Mouse (Mus musculus) Patski (cell line): ENCODE measurements around the gene Ptgdr2. TPM values are rescaled to one million over a fixed set of nuclear protein-coding genes. Genes with fewer than 3 reads are reported as not detected.

ENCODE experiments used
- ATAC-seq: fragments of 100-300 bp; one replicate; pipeline ENCODE4 v1.8.0; 2021
- CTCF ChIA-PET: fragments of 350-600 bp; sonication (Branson Sonifier 250); formaldehyde crosslinking; loops from one replicate; lab custom pipeline; 2022; ENCODE audit warnings: inconsistent platforms; lab: Charles Lee
- POLR2A ChIA-PET: fragments of 350-600 bp; sonication (Branson Sonifier 250); formaldehyde crosslinking; loops from one replicate; lab custom pipeline; 2022; ENCODE audit warnings: antibody characterized with exemption, inconsistent platforms; lab: Charles Lee
- DNase-seq: peaks from one replicate; pipeline ENCODE4 v3.0.0-alpha.2; 2011; ENCODE audit warnings: low read depth, low spot score
- H3K27me3 ChIP-seq: fragments of 371-371 bp; one replicate; pipeline ENCODE4 v1.5.1; 2021
- CTCF ChIP-seq: fragments of 100-300 bp; IDR thresholded peaks from one replicate; pipeline ENCODE4 v1.5.1; 2021
- in situ Hi-C: fragments of 300-500 bp; cut with MboI; formaldehyde crosslinking; loops from 3 replicates; pipeline ENCODE4 v1.11.1; 2018; ENCODE audit warnings: low pct_unique_long_range_greater_than_20kb, mixed read lengths
- polyA plus RNA-seq: library from polyadenylated mRNA; unstranded; gene quantifications from one replicate; pipeline ENCODE4 v1.2.3, GENCODE M21; 2021

Gene Ptgdr2
- polyA plus RNA-seq, 1 experiment from 2014 or later = 0.21 TPM

- ATAC-seq = no peak
- TF ChIP-seq CTCF = no peak
- no peak for DNase-seq
- in situ Hi-C loops = no loop called here
- POLR2A ChIA-PET = interaction anchor here (1.1 to 1.7 kb wide), 3 partner anchors 12 to 52 kb away, joined by 3 to 7 read pairs (median 4); partner anchors contain the start of gene Prpf19
- no peaks in the 10 kb centered on the region for H3K27me3 ChIP-seq
- CTCF ChIA-PET = interaction anchor here (1.2 to 1.8 kb wide), 2 partner anchors 10 to 33 kb away, joined by 5 read pairs; partner anchors contain the start of gene Ptgdr2
These were observed 10.3 kb downstream of the Ptgdr2 start for GRCm38 (mm10) chr19:10947219-10947618.

- CTCF ChIA-PET = interaction anchor here (1.2 to 1.5 kb wide), 2 partner anchors 29 to 34 kb away, joined by 3 to 5 read pairs; no protein-coding TSS in a partner anchor
- DNase-seq = no peak
- no peak for TF ChIP-seq CTCF
- in situ Hi-C loops = no loop called here
- H3K27me3 ChIP-seq = no peaks in the 10 kb centered on the region
- peak; percentile 2 for ATAC-seq
- POLR2A ChIA-PET = interaction anchor here (1.0 to 1.4 kb wide), 3 partner anchors 24 to 54 kb away, joined by 3 to 7 read pairs (median 3); partner anchors contain the start of gene Prpf19
These were observed 11.5 kb downstream of the Ptgdr2 start for GRCm38 (mm10) chr19:10948416-10948815.

- peak; percentile 72 for ATAC-seq
- no peak for TF ChIP-seq CTCF
- CTCF ChIA-PET = interaction anchor here (0.6 to 1.5 kb wide), 5 partner anchors 10 to 52 kb away, joined by 3 to 5 read pairs (median 3); partner anchors contain the start of gene Ptgdr2
- no peaks in the 10 kb centered on the region for H3K27me3 ChIP-seq
- peak; percentile 92 for DNase-seq
- POLR2A ChIA-PET = interaction anchor here (0.7 to 1.2 kb wide), 2 partner anchors 40 to 43 kb away, joined by 3 read pairs; no protein-coding TSS in a partner anchor
- in situ Hi-C loops = no loop called here
These were observed 12.2 kb downstream of the Ptgdr2 start, which contains the start of gene Ccdc86 for GRCm38 (mm10) chr19:10949112-10949511. TSS of gene Ccdc86 (minus strand) at chr19:10949266.

DNA sequence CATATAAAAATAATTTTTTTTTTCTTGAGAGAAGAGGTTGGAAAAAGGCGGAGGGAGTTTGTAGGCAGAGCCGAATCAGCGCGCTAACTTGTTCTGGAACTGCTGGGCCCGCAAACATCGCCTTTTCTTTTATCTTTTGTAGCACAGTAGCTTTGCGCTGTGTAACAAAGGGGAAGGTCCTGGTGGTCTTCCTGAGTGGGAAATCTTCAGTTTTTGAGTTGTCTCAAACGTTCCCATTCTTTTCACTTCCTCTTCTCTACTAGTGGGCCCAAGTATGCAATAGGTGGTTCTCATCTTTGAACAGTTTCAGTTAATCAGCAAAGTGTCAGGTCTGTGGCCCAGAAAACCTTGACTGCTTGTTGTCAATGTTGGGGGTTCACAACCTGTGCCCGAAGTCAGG, 12.6 kb downstream of the Ptgdr2 start:
- ATAC-seq = no peak
- POLR2A ChIA-PET = interaction anchor here (0.7 to 1.9 kb wide), 3 partner anchors 43 to 267 kb away, joined by 3 to 4 read pairs (median 3); no protein-coding TSS in a partner anchor
- in situ Hi-C loops = no loop called here
- CTCF ChIA-PET = interaction anchor here (0.6 to 1.9 kb wide), 5 partner anchors 9 to 42 kb away, joined by 3 to 9 read pairs (median 3); partner anchors contain the start of gene Ptgdr2
- TF ChIP-seq CTCF = no peak
- no peaks in the 10 kb centered on the region for H3K27me3 ChIP-seq
- DNase-seq = no peak

DNA sequence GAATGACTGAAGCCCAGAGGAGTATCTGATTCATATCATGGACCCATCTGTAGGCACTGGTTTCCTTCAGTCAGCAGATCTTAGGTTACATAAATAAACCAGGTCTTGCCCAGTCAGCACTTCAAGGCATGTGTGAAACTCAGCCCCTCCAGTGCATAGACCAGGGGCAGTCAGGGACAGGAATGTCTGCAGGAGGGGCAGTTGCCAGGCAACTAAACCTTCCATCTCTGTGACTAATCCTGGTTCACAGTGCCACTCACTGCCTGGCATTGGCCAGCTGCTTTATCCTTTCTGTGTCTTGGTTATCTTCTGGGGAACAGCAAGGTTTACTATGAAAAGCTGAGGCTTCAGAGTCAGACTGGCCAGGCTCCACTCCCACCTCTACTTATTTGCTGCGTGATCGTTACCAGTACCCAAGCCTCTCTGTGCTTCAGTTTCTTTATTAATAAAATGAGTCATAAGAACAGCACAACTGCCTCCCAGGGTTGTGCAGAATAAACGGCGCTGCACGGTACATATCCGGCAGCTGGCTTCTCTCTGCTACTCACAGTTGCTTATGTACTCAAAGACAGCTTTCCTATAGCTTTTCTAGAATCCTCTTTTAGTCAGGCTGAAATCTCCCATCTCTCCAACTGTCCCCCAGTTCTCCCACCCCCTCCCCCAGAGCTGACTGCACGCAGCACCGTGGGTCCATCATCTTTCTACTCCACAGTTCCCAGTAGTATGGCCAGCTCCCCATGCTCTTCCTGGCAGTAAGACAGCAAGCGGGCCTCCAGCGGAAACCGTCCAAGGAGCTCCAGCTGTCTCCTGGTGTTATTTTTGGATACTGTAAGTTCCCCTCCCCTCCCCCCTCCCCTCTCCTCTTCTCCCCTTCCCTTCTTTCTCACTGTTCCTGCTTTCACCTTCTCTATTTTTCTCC, 15.3 kb downstream of the Ptgdr2 start:
- ATAC-seq (peak; percentile 92), DNase-seq (peak; percentile 48)
- H3K27me3 ChIP-seq = peaks cover 7% of the 10 kb centered on the region
- CTCF ChIA-PET = interaction anchor here (0.9 to 2.7 kb wide), 7 partner anchors 7 to 243 kb away, joined by 3 to 24 read pairs (median 3); no protein-coding TSS in a partner anchor
- TF ChIP-seq CTCF = no peak
- in situ Hi-C loops = no loop called here
- POLR2A ChIA-PET = interaction anchor here (0.6 kb wide), 1 partner anchor 46 kb away, joined by 4 read pairs; no protein-coding TSS in a partner anchor

DNA sequence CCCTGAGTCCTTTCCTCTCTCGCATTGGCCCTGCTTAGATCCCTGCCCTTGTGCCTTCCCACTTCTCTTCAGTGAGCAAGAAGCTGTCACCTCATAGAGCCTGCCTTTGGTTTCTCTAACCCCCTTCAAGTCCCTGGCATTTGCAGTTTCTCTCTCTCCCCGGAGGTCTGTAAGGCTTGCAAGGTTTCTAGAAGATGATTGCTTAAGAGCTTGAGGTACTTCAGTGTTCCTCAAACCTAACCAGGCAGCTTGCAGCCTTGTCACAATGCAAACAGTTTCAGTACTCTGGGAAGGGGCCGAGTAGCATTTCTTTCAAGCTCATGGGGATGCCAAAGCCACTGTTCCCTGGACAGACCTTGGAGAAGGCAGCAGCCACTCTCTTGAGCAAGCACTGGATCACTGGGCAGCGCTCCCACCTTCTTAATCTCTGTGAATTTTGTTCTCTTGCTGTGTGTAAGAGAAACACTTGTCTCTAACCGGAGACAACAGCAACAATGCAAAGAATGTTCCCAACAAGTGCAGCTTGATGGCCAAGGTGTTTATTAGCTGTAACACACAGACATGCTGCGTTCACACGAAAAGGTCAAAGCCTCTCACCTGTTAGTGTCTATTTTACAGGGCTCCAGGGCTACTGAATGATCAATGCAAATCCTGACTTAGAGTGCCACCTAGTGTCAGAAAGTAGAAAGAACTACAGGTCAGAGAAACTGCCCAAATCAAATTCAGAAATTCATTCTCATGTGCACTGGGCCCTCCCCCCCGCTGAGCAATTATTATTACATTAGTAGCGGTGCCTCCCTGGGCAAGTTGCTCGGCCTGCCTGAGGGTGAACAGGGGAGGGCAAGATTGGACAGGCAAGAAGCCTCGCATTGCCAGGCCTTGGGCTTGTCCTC, 22.4 kb downstream of the Ptgdr2 start:
- ChIA-PET POLR2A (interaction anchor here (0.6 to 1.1 kb wide), 2 partner anchors 48 to 51 kb away, joined by 3 read pairs; no protein-coding TSS in a partner anchor), CTCF (interaction anchor here (0.8 to 5.1 kb wide), 12 partner anchors 8 to 249 kb away, joined by 3 to 75 read pairs (median 3); partner anchors contain the start of genes Ccdc86 and Ms4a10)
- in situ Hi-C loops = loop anchor here (5.0 kb wide), 2 partner anchors 47 to 242 kb away; no protein-coding TSS in a partner anchor
- TF ChIP-seq CTCF = peak; percentile 89
- DNase-seq = no peak
- peaks cover 25% of the 10 kb centered on the region for H3K27me3 ChIP-seq
- ATAC-seq = peak; percentile 76

DNA sequence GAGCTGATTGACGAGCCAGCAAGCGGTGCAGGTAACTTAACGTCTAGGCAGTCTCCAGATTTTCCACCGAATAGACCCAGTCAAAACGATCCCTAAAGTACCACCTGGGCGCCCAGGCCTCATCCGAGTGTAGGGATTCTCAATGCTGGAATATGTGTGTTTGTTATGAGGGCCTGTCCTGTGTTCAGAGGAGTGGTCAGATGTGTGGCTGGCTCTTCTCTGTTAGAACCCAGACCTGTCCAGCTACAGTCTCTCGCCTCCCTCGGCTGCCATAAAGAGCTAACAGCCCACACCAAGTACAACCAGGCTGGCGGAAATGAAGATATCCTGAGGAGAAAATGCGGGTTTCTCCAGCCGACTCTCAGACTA, 23.0 kb downstream of the Ptgdr2 start:
- DNase-seq (no peak), ATAC-seq (no peak)
- H3K27me3 ChIP-seq = peaks cover 30% of the 10 kb centered on the region
- TF ChIP-seq CTCF = no peak
- in situ Hi-C loops = loop anchor here (5.0 kb wide), 3 partner anchors 48 to 293 kb away; no protein-coding TSS in a partner anchor
- CTCF ChIA-PET = interaction anchor here (0.9 to 5.1 kb wide), 4 partner anchors 9 to 83 kb away, joined by 3 to 75 read pairs (median 4); no protein-coding TSS in a partner anchor
- POLR2A ChIA-PET = no interaction called here

- CTCF ChIA-PET = interaction anchor here (0.7 to 1.4 kb wide), 5 partner anchors 10 to 58 kb away, joined by 3 to 5 read pairs (median 3); no protein-coding TSS in a partner anchor
- POLR2A ChIA-PET = no interaction called here
- no peak for ATAC-seq
- no peak for DNase-seq
- no peak for TF ChIP-seq CTCF
- in situ Hi-C loops = no loop called here
- peaks cover 56% of the 10 kb centered on the region for H3K27me3 ChIP-seq
These were observed 28.8 kb downstream of the Ptgdr2 start for GRCm38 (mm10) chr19:10965721-10966120.

DNA sequence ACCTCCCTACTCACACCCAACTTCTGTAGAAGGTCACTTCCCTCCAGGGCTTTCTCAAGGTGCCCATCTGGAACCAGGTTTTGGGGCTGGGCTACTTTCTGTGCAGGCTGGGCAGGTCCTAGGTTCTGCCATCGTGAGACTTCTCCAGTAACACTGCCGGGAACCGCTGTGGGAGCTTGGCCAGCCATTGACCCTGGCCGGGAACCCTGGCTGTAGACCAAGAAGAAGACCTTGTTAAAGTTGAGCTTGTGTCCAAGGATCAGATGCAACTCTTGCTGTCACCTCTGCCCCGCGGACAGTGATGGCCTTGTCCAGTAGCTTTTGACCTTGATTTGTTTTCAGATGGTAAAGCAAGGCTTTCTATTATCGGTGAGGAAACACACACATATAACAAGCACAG, 31.6 kb downstream of the Ptgdr2 start:
- DNase-seq = no peak
- no peak for ATAC-seq
- H3K27me3 ChIP-seq = peaks cover 51% of the 10 kb centered on the region
- TF ChIP-seq CTCF = no peak
- in situ Hi-C loops = no loop called here
- CTCF ChIA-PET = interaction anchor here (1.0 to 2.5 kb wide), 3 partner anchors 8 to 11 kb away, joined by 3 to 15 read pairs (median 3); no protein-coding TSS in a partner anchor
- POLR2A ChIA-PET = no interaction called here
